Mouse (Mus musculus) granulocyte monocyte progenitor cell, adult 5-6 weeks (primary cell): ENCODE results near the gene Slc41a3. TPM values are rescaled to one million over a fixed set of nuclear protein-coding genes. Genes with fewer than 3 reads are reported as not detected.
"Not testable (repeated sequence)": the region's sequence is repeated elsewhere in the genome, so short reads cannot be mapped to it uniquely, and the experiment has no call there.

Experiments used
- ATAC-seq: replicated peaks from 2 replicates; pipeline ENCODE4 v1.8.0; 2016; ENCODE audit warnings: mild to moderate bottlenecking, moderate TSS enrichment, inconsistent platforms; ENCODE audit not compliant: poor library complexity, severe bottlenecking
- total RNA-seq, 2 experiments: library from RNA; stranded (forward) in 1 of 2; stranded (reverse) in 1 of 2; fragments of 200-712, 200-1000 nt in 1 of 2; fragments of >200 nt in 1 of 2; fragmentation: Nextera tagmentation in 1 of 2; gene quantifications; 2 replicates each; pipeline ENCODE4 v1.2.3; 2014 to 2017

The Slc41a3 gene
- total RNA-seq, 2 experiments from 2014 or later: 2.3 to 2.9 TPM

- ATAC-seq: no peak
These were observed 18.4 kb downstream of the Slc41a3 start for GRCm38 (mm10) chr6:90622758-90623455.

- no peak for ATAC-seq
These were observed 18.9 kb downstream of the Slc41a3 start for GRCm38 (mm10) chr6:90623456-90623836.

GRCm38 (mm10) chr6:90624184-90624583, 19.7 kb downstream of the Slc41a3 start:
- no peak for ATAC-seq

GRCm38 (mm10) chr6:90624733-90625132, 20.2 kb downstream of the Slc41a3 start:
- no peak for ATAC-seq

- ATAC-seq: no peak
These were observed 20.9 kb downstream of the Slc41a3 start for GRCm38 (mm10) chr6:90625207-90625994.

- no peak for ATAC-seq
These were observed 23.0 kb downstream of the Slc41a3 start for GRCm38 (mm10) chr6:90627556-90627955.

- ATAC-seq: peak; percentile 81
These were observed 25.0 kb downstream of the Slc41a3 start for GRCm38 (mm10) chr6:90629506-90629905.

- ATAC-seq: peak; percentile 24; the same call in 1 of the 2 replicates
These were observed 25.9 kb downstream of the Slc41a3 start for GRCm38 (mm10) chr6:90630427-90630826.

GRCm38 (mm10) chr6:90632526-90632925, 28.0 kb downstream of the Slc41a3 start:
- ATAC-seq: not testable (repeated sequence)

- ATAC-seq: no peak
These were observed 30.6 kb downstream of the Slc41a3 start for GRCm38 (mm10) chr6:90635081-90635480.

- no peak for ATAC-seq
These were observed 31.1 kb downstream of the Slc41a3 start for GRCm38 (mm10) chr6:90635611-90636010.

GRCm38 (mm10) chr6:90643057-90643456, 38.5 kb downstream of the Slc41a3 start:
- ATAC-seq: no peak

- no peak for ATAC-seq
These were observed 40.4 kb downstream of the Slc41a3 start for GRCm38 (mm10) chr6:90644965-90645364.

GRCm38 (mm10) chr6:90648391-90648790, 43.9 kb downstream of the Slc41a3 start:
- no peak for ATAC-seq

GRCm38 (mm10) chr6:90649279-90649678, 44.8 kb downstream of the Slc41a3 start:
- no peak for ATAC-seq

- no peak for ATAC-seq
These were observed 46.1 kb downstream of the Slc41a3 start for GRCm38 (mm10) chr6:90650634-90651033.

GRCm38 (mm10) chr6:90653736-90654135, 49.2 kb downstream of the Slc41a3 start:
- ATAC-seq: peak; percentile 72

- ATAC-seq: not testable (repeated sequence)
These were observed 51.9 kb downstream of the Slc41a3 start for GRCm38 (mm10) chr6:90656344-90656850.

- ATAC-seq: no peak
These were observed 55.4 kb downstream of the Slc41a3 start for GRCm38 (mm10) chr6:90659913-90660312.

- no peak for ATAC-seq
These were observed 56.0 kb downstream of the Slc41a3 start for GRCm38 (mm10) chr6:90660398-90661028.

- 0 out of 2 replicates have a peak, but pooled peaks have one; percentile 12 for ATAC-seq
These were observed 56.5 kb downstream of the Slc41a3 start for GRCm38 (mm10) chr6:90661029-90661399.
